Mouse (Mus musculus) liver, embryonic 14.5 days (tissue): ENCODE data around the gene Lca5.

Source experiments
- CTCF ChIP-seq: IDR thresholded peaks from 2 replicates; pipeline ENCODE4 v1.5.1; 2016; ENCODE audit warnings: antibody characterized with exemption, low read depth, control low read depth
- EP300 ChIP-seq: IDR thresholded peaks from 2 replicates; pipeline ENCODE4 v1.6.1; 2016; ENCODE audit warnings: antibody characterized with exemption, low read depth

GRCm38 (mm10) chr9:83379661-83380060, 61.3 kb downstream of the Lca5 start:
- TF ChIP-seq CTCF (no peak), EP300 (no peak)
